ENCODE assay signal across 10 mouse cellular contexts in the genomic region with DNA sequence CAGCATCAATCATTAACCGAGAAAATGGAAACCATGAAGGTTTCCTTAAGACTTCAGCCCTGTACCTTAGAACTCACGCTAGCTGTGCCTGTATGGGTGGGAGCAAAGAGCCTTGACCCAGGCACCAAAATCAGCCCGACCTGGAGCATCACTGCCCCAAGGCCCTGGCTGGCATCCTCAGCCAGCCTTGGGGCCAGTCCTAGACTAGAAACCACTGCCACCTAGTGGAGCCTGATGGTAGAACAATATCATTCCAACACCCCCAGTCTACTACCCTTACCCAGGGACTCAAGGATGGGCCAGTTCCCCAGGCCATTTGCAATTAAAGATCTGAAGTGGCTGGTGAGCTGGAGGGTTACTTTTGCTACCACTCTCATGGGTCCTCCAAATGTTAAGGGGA. TPM values are rescaled to one million over a fixed set of nuclear protein-coding genes. Genes with fewer than 3 reads are reported as not detected.
DNase-seq lines count a peak whose midpoint lies in the region; ATAC-seq lines count a peak whose summit lies in the region.
"Had no signal": no experiment of that assay in that cellular context is flagged by ENCODE, and none has a peak within 500 bp of the region (broad histone marks: within the 10 kb centered on the region; RNA-seq: fewer than 3 reads in every experiment).

No protein-coding gene starts in this region.

- peak; percentile 24; the same call in 1 of the 2 replicates for ATAC-seq in hindbrain, embryonic 13.5 days (ENCODE audit: low FRiP score)
- ATAC-seq in neural tube, embryonic 11.5 days (ENCODE audit: insufficient read depth, low FRiP score, low TSS enrichment) = no peak

- no peak overlapping the region for H3K4me3 ChIP-seq in hindbrain, embryonic 13.5 days
- H3K4me3 ChIP-seq in neural tube, embryonic 11.5 days (ENCODE audit: low read depth, low read length) = no peak overlapping the region
- H3K4me3 ChIP-seq: heart, embryonic 13.5 days; neural tube, embryonic 12.5 days had no signal

- peaks cover 5% of the 10 kb centered on the region for H3K4me1 ChIP-seq in hindbrain, embryonic 13.5 days (replicated peaks)
- H3K4me1 ChIP-seq in neural tube, embryonic 11.5 days (ENCODE audit: control insufficient read depth, insufficient read depth, low read length) = peaks cover 2% of the 10 kb centered on the region; the same call in 1 of the 2 replicates

- DNase-seq in ovary, postnatal 14 days (ENCODE audit: low spot score) = peak; percentile 52
- no peak for DNase-seq in ovary, postnatal 10 days (ENCODE audit: low spot score)
- DNase-seq in ZHBTc4 (ENCODE audit: low read depth, low spot score) = peak; percentile 53
- DNase-seq in cerebellum, postnatal 25 days = peak; percentile 50 to 75
- peak; percentile 46 to 61 for DNase-seq in left cerebral cortex, postnatal 14 days (ENCODE audit: low spot score in 2 of 2)
- DNase-seq in neural tube, embryonic 11.5 days (ENCODE audit: low spot score) = peak; percentile 49
- DNase-seq in ovary, adult 18-20 months (ENCODE audit: low spot score) = no peak

- no peak overlapping the region for H3K27ac ChIP-seq in hindbrain, embryonic 13.5 days
- H3K27ac ChIP-seq in neural tube, embryonic 11.5 days (ENCODE audit: low read depth, low read length) = no peak overlapping the region
- H3K27ac ChIP-seq: heart, embryonic 13.5 days; neural tube, embryonic 12.5 days had no signal

- 44% methylated on average over 3 of the region's 3 CpGs for WGBS in hindbrain, embryonic 13.5 days
- WGBS in neural tube, embryonic 11.5 days = 47% methylated on average over 3 of the region's 3 CpGs

- intact Hi-C loops in left cerebral cortex, postnatal 14 days (cut with DNase I) = no loop called here

- no peaks in the 10 kb centered on the region for H3K9me3 ChIP-seq in hindbrain, embryonic 13.5 days
- H3K9me3 ChIP-seq in neural tube, embryonic 11.5 days (ENCODE audit: control insufficient read depth, low read length) = no peaks in the 10 kb centered on the region
- H3K9me3 ChIP-seq: heart, embryonic 13.5 days; neural tube, embryonic 12.5 days had no signal

- H3K27me3 ChIP-seq in hindbrain, embryonic 13.5 days = no peaks in the 10 kb centered on the region
- H3K27me3 ChIP-seq in neural tube, embryonic 11.5 days (ENCODE audit: control insufficient read depth, insufficient read depth, low read length) = no peaks in the 10 kb centered on the region
- H3K27me3 ChIP-seq: heart, embryonic 13.5 days; neural tube, embryonic 12.5 days had no signal

- peaks cover 35% of the 10 kb centered on the region for H3K36me3 ChIP-seq in hindbrain, embryonic 13.5 days
- no peaks in the 10 kb centered on the region; the same call in 1 of the 2 replicates for H3K36me3 ChIP-seq in neural tube, embryonic 11.5 days (ENCODE audit: control insufficient read depth, insufficient read depth, low read length)

- no peak overlapping the region for H3K9ac ChIP-seq in hindbrain, embryonic 13.5 days
- no peak overlapping the region for H3K9ac ChIP-seq in neural tube, embryonic 11.5 days (ENCODE audit: low read length)
- H3K9ac ChIP-seq: heart, embryonic 13.5 days; neural tube, embryonic 12.5 days had no signal

- H3K4me2 ChIP-seq in hindbrain, embryonic 13.5 days = no peak overlapping the region
- H3K4me2 ChIP-seq in neural tube, embryonic 11.5 days (ENCODE audit: low read depth) = no peak overlapping the region
- H3K4me2 ChIP-seq: heart, embryonic 13.5 days; neural tube, embryonic 12.5 days had no signal

RNA-seq across cellular contexts. Expression of gene Mipep, which starts 5.7 kb away (rescaled TPM):
- polyA plus RNA-seq in hindbrain, embryonic 13.5 days (2015; fragmentation: Nextera tagmentation; extraction: Ambion mirVana) = 16.4 and 17.5 TPM in 2 replicates
- 10 to 100 TPM; 23.7 to 24.9 TPM for total RNA-seq in left cerebral cortex, postnatal 14 days (2021)
- 22.0 and 25.9 TPM in 2 replicates for polyA plus RNA-seq in neural tube, embryonic 11.5 days (2014; fragmentation: Nextera tagmentation; extraction: Ambion mirVana)

RNA-seq across cellular contexts. Expression of gene C1qtnf9, which starts 22.2 kb away (rescaled TPM):
- polyA plus RNA-seq in hindbrain, embryonic 13.5 days (2015; fragmentation: Nextera tagmentation; extraction: Ambion mirVana) = 0.12 and 0.23 TPM in 2 replicates
- under 1 TPM in 1 of 2 experiments, not detected in 1; 0.24 TPM for total RNA-seq in left cerebral cortex, postnatal 14 days (2021)
- not detected in 2 replicates for polyA plus RNA-seq in neural tube, embryonic 11.5 days (2014; fragmentation: Nextera tagmentation; extraction: Ambion mirVana)

Comparison
In these comparisons a context has a peak if more than half of its experiments do, and no peak if none do; other contexts are left out.
1. DNase-seq: peak in ovary, postnatal 14 days (single experiment), ZHBTc4 (single experiment), cerebellum, postnatal 25 days (2 of 2), left cerebral cortex, postnatal 14 days (2 of 2) and neural tube, embryonic 11.5 days (single experiment); none in ovary, postnatal 10 days (single experiment) and ovary, adult 18-20 months (single experiment).